Mouse (Mus musculus) liver, embryonic 15.5 days (tissue): Measurements from ENCODE around the gene Hdgfl1. TPM values are rescaled to one million over a fixed set of nuclear protein-coding genes. Genes with fewer than 3 reads are reported as not detected.

ENCODE experiments used
- ATAC-seq: fragments of 200-750 bp; cut with Nextera tagmentation; 2 replicates; pipeline ENCODE4 v1.8.0; 2017; ENCODE audit warnings: moderate number of reproducible peaks, mild to moderate bottlenecking, moderate library complexity; ENCODE audit not compliant: insufficient read depth
- H3K27ac ChIP-seq: fragments of 300-500 bp; sonication (generic); replicated peaks from 2 replicates; pipeline ENCODE4 v1.5.1; 2015; ENCODE audit warnings: mild to moderate bottlenecking, inconsistent platforms
- H3K27me3 ChIP-seq: fragments of 300-500 bp; sonication (generic); 2 replicates; pipeline ENCODE4 v1.6.1; 2015; ENCODE audit warnings: mild to moderate bottlenecking, inconsistent platforms
- H3K36me3 ChIP-seq: fragments of 300-500 bp; sonication (generic); replicated peaks from 2 replicates; pipeline ENCODE4 v1.6.1; 2015; ENCODE audit warnings: moderate library complexity, mild to moderate bottlenecking, inconsistent platforms
- H3K4me1 ChIP-seq: fragments of 300-500 bp; sonication (generic); replicated peaks from 2 replicates; pipeline ENCODE4 v1.6.1; 2015; ENCODE audit warnings: inconsistent platforms
- H3K4me2 ChIP-seq: fragments of 300-500 bp; sonication (generic); 2 replicates; pipeline ENCODE4 v1.6.1; 2015; ENCODE audit warnings: moderate library complexity, mild to moderate bottlenecking, inconsistent platforms
- H3K4me3 ChIP-seq: fragments of 300-500 bp; sonication (generic); replicated peaks from 2 replicates; pipeline ENCODE4 v1.5.1; 2015; ENCODE audit warnings: mild to moderate bottlenecking, inconsistent platforms
- H3K9ac ChIP-seq: fragments of 300-500 bp; sonication (generic); 2 replicates; pipeline ENCODE4 v1.6.1; 2015; ENCODE audit warnings: moderate library complexity, mild to moderate bottlenecking, inconsistent platforms
- H3K9me3 ChIP-seq: fragments of 300-500 bp; sonication (generic); replicated peaks from 2 replicates; pipeline ENCODE4 v1.6.1; 2016; ENCODE audit warnings: inconsistent platforms
- WGBS: fragments of 180-500 bp; shearing (Covaris S2); methylation state at CpG from one replicate; pipeline ENCODE4 v1.1.7; 2015; ENCODE audit warnings: mixed read lengths; ENCODE audit not compliant: insufficient replicate concordance; 5-methylcytosine and 5-hydroxymethylcytosine counted together
- polyA plus RNA-seq: library from polyadenylated mRNA; unstranded; fragments of >200 nt; fragmentation: Nextera tagmentation; extraction: Ambion mirVana; gene quantifications from 2 replicates; pipeline ENCODE4 v1.2.1, GENCODE M21; 2015

Gene Hdgfl1
- not detected in 2 replicates for polyA plus RNA-seq

DNA sequence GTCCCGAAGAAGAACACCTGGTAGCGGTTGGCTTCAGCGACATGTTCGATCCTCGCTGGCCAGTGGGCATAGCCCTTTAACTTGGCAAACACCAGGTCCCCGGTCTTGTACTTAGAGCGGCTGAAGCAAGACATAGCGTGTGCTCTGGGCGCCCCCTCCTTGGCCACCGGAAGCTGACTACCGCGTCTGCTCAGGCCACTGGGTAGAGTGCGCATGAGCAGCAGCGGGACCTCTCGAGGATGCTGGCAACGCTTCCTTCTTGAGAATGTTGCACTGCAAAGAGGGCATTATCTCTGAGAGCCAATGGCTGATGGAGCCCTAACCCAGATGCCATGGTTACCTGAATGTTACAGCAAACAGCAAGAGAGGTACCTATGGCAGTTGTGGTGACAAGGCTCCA lies at the start of gene Hdgfl1:
Hdgfl1 (minus strand) TSS at position 211 of the 400 bp plus-strand sequence.
- H3K27me3 ChIP-seq: no peaks in the 10 kb centered on the region
- H3K36me3 ChIP-seq: no peaks in the 10 kb centered on the region
- no peaks in the 10 kb centered on the region for H3K4me1 ChIP-seq
- H3K9me3 ChIP-seq: no peaks in the 10 kb centered on the region
- H3K4me2 ChIP-seq: no peak within 1 kb of the TSS
- H3K9ac ChIP-seq: no peak within 1 kb of the TSS
- no peak within 1 kb of the TSS for H3K4me3 ChIP-seq
- H3K27ac ChIP-seq: no peak within 1 kb of the TSS
- WGBS: 86% methylated on average over 16 of the region's 16 CpGs
- no peak for ATAC-seq

DNA sequence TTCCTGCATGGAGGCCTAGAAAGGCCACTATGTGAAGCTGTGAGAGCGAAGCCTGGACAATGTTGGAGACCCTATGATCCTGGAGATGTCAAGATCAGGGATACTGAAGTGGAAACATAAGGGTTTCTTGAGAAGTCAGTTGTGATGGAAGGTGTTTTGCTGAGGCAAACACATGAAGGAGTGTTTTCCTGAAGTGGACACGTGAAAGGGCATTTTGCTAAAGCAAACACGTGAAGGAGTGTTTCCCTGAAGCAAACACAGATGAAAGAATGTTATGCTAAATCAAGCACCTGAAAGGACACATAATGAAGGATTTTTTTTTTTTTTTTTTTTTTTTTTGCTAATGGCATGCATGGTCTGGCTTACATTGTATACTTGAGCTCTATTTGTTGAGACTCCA lies 25.5 kb upstream of the Hdgfl1 start:
- Histone ChIP-seq H3K9ac (no peak overlapping the region), H3K9me3 (no peaks in the 10 kb centered on the region), H3K27me3 (no peaks in the 10 kb centered on the region), H3K4me1 (no peaks in the 10 kb centered on the region), H3K36me3 (no peaks in the 10 kb centered on the region), H3K4me3 (no peak overlapping the region), H3K27ac (no peak overlapping the region), H3K4me2 (no peak overlapping the region)
- ATAC-seq: no peak
- WGBS: 47% methylated on average over 3 of the region's 3 CpGs

DNA sequence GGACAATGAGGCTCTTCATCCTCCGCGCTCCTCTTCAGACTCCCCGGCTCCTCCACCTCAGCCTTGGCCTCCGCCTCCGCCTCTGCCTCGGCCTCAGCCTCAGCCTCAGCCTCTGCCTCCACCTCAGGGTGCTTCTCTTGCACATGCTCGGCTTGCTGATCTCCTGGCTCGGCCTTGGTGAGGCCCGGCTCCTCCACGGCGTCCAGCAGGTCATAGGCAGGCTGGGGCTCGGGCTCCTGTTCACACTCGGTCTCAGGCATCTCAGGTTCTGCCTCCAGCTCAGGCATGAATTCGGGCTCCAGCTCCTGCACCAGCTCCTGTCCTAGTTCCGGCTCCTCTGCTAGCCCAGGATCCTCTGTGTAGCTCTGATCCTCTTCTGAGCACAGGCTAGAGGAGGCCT lies 541 bp downstream of the Hdgfl1 start:
- no peaks in the 10 kb centered on the region for H3K9me3 ChIP-seq
- H3K4me3 ChIP-seq: no peak overlapping the region
- no peak for ATAC-seq
- no peak overlapping the region for H3K27ac ChIP-seq
- no peaks in the 10 kb centered on the region for H3K4me1 ChIP-seq
- no peaks in the 10 kb centered on the region for H3K36me3 ChIP-seq
- no peak overlapping the region for H3K9ac ChIP-seq
- WGBS: 72% methylated on average over 15 of the region's 15 CpGs
- no peak overlapping the region for H3K4me2 ChIP-seq
- no peaks in the 10 kb centered on the region for H3K27me3 ChIP-seq

DNA sequence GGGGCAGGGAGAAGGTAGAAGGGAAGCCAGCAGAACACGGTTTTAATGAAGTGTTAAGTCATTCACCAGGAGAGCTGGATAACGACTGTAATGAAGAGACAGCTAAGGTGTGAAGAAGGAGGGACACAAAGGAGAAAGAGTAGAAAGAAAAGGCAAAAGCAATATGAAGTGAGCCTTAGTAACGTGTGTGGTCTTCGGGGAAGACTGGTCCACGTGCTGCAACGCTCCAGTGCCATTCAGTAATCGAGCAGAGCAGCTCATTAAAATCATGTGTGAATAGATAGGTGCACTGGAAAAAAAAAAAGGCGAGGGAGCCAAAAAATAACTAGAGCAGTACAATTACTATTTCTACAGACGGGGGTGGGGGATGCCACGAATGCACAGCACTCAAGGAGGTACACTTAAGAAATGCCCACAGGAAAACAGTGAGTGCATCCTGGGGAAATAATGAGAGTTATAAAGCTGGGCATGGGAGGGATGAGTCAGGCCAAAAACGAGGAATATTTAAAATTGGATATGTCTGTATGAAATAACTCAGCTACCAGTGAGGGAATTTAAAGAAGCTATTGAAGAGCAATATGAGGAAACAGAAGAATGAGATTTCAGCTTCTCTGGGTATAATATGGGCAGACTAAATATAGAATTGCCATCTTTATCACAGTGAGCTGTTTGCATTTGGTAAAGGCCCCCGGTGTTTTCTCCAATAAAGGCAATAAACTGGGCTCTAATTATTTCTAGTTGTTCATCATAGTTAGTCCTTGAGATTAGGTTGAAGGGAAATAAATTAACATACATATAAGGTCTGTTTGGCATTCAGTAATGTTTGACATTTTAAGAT lies 7.8 kb downstream of the Hdgfl1 start:
- no peaks in the 10 kb centered on the region for H3K9me3 ChIP-seq
- no peak overlapping the region for H3K27ac ChIP-seq
- H3K36me3 ChIP-seq: no peaks in the 10 kb centered on the region
- no peaks in the 10 kb centered on the region for H3K27me3 ChIP-seq
- WGBS: 63% methylated on average over 12 of the region's 12 CpGs
- no peak overlapping the region for H3K4me2 ChIP-seq
- ATAC-seq: no peak
- H3K4me1 ChIP-seq: no peaks in the 10 kb centered on the region
- no peak overlapping the region for H3K9ac ChIP-seq
- H3K4me3 ChIP-seq: no peak overlapping the region

DNA sequence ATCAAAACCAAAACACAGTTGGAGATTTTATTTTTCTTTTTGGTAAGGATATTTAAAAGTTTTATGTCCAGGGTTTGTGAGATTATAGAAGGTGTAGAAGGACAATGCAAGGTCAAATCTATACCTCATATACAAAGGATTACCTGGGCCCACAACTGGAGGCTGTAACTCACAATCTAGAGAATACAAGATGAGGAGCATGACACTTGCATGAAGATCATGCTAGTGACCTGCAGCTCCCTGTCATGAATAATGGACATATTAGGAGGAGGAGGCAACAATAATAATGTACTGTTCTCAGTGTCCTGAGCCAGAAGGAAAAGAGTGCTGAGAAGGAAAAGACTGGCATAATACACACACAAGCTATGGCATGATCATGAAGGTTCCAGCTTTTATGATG lies 17.1 kb downstream of the Hdgfl1 start:
- no peak overlapping the region for H3K27ac ChIP-seq
- no peaks in the 10 kb centered on the region for H3K27me3 ChIP-seq
- no peaks in the 10 kb centered on the region for H3K36me3 ChIP-seq
- H3K4me2 ChIP-seq: no peak overlapping the region
- ATAC-seq: no peak
- H3K9me3 ChIP-seq: no peaks in the 10 kb centered on the region
- H3K9ac ChIP-seq: no peak overlapping the region
- no peak overlapping the region for H3K4me3 ChIP-seq
- H3K4me1 ChIP-seq: no peaks in the 10 kb centered on the region

DNA sequence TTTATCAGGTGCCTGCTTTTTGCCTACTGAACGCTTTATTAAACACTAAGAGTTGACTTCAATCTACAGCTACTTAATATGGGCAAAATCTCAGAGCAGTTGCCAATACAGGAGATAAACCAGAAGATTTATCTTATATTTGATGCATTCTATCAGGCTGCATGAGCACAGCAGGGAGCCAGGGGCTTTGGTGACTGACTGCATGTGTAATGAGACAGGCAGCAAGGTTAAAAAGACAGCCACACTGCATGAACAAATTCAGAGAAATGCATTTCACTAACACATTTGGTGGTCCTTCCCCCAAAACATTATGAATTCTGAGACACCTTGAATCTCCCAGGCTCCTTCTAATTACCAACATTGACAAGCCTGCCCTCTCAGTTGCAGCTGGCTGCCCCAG lies 17.6 kb downstream of the Hdgfl1 start:
- H3K4me2 ChIP-seq: no peak overlapping the region
- no peak overlapping the region for H3K4me3 ChIP-seq
- no peaks in the 10 kb centered on the region for H3K4me1 ChIP-seq
- H3K9me3 ChIP-seq: no peaks in the 10 kb centered on the region
- 68% methylated on average over 1 of the region's 1 CpGs for WGBS
- no peaks in the 10 kb centered on the region for H3K36me3 ChIP-seq
- no peak overlapping the region for H3K9ac ChIP-seq
- H3K27me3 ChIP-seq: no peaks in the 10 kb centered on the region
- no peak overlapping the region for H3K27ac ChIP-seq
- no peak for ATAC-seq

DNA sequence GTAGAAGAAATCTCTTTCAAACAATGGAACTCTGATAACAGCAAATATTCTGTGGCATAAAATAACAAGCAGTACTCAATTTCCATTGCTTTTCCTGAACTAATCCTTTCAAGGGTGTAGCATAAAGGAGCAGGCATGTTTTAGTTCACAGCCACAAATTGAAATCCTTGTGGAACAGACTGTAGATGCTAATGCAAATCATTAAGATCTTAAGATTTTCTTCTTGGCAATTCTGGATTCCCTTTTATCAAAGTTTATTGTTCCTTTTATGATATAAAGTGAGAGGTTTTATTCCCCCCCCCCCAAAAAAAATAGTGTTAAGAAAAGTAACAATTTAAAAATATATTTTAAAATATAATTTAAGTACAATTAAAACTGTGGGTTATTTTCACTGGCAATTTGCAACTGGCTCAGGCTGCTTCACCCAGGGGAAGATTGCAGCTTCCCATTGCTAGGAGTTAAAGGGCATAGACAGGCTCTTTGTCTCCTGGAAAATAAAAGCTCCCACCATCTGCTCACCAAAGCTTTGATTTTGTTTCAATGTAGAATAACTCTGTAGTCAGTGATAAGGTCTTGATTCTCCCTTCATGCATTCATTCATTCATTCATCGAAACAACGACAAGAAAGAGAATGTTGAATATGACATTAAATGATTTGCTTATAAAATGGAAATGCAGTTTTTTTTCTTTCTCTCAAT lies 24.1 kb downstream of the Hdgfl1 start:
- 77% methylated on average over 2 of the region's 2 CpGs for WGBS
- H3K36me3 ChIP-seq: no peaks in the 10 kb centered on the region
- no peaks in the 10 kb centered on the region for H3K27me3 ChIP-seq
- H3K4me2 ChIP-seq: no peak overlapping the region
- H3K4me1 ChIP-seq: no peaks in the 10 kb centered on the region
- ATAC-seq: no peak
- H3K9ac ChIP-seq: no peak overlapping the region
- no peak overlapping the region for H3K27ac ChIP-seq
- no peak overlapping the region for H3K4me3 ChIP-seq
- no peaks in the 10 kb centered on the region for H3K9me3 ChIP-seq

DNA sequence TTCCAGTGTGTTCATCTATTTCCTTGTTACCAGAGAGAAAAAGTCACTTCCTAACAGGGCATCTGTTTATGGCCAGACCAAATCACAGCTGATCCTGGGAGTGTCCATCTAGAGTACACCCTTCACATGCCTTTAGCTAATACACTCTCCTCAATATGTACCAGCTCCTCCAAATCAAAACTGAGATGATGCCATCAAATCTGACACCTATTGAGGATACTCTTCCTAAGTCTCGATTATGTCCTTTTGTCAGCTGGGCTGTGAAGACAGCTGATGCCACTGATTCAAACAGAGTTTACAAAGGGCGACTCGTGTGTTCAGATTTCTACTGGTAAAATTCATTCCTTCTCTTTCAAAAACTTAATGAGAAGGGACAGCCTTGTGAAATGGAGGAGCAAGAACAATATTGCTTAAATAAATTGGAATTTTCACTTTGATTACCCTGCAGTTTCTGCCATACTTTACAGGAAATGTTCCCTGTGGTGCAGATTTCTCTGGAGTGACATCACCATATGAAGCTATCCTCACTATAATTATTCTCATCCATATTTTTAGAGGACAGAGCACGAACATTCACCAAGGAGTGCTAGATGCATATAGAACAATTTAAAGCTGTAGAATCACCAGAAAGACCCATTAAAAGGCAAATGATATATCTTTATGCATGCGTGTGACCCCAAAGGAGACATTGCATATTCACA lies 24.8 kb downstream of the Hdgfl1 start:
- Histone ChIP-seq H3K27ac (no peak overlapping the region), H3K4me1 (no peaks in the 10 kb centered on the region), H3K9me3 (no peaks in the 10 kb centered on the region), H3K9ac (no peak overlapping the region), H3K36me3 (no peaks in the 10 kb centered on the region), H3K4me3 (no peak overlapping the region), H3K4me2 (no peak overlapping the region), H3K27me3 (no peaks in the 10 kb centered on the region)
- ATAC-seq: no peak
- WGBS: 54% methylated on average over 5 of the region's 5 CpGs

DNA sequence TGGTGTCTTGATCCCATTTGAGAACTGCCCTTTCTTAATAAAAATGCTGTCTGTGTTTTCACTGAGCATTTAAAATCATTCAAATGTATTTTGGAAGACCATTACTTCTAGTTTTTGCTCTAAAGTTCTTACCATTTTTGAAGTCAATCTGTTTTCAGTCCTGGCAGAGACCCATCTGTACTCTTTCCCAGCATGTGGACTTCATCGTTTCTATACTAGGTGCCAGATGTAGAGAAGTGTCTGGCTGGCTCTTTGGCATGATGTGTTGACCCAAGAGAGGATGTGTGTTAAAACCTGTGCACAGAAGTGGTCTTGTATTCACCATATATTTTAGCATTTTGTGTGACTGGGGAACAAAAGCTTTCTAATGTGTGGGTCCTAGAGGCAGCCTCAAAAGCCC lies 25.9 kb downstream of the Hdgfl1 start:
- H3K27me3 ChIP-seq: no peaks in the 10 kb centered on the region
- no peak overlapping the region for H3K9ac ChIP-seq
- no peak overlapping the region for H3K4me2 ChIP-seq
- H3K27ac ChIP-seq: no peak overlapping the region
- ATAC-seq: no peak
- H3K36me3 ChIP-seq: no peaks in the 10 kb centered on the region
- WGBS: 57% methylated on average over 1 of the region's 1 CpGs
- H3K4me3 ChIP-seq: no peak overlapping the region
- no peaks in the 10 kb centered on the region for H3K9me3 ChIP-seq
- H3K4me1 ChIP-seq: no peaks in the 10 kb centered on the region

DNA sequence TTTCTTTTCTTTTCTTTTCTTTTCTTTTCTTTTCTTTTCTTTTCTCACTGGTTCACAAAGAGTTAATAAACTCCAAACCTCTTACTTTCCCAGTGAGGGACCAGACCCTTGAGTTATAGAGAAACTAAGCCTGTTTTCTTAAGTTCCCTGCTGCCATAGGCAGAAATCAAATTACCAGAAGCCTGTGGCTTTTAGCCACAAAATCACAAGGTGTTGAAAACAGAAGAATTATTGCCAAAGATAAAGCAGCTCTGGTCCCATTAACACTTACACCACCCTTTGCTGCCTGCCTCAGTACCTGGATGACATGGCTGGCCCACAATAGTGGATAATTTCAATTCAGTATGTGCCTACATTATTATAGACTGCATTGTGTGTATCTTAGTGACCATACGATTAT lies 35.0 kb downstream of the Hdgfl1 start:
- no peak overlapping the region for H3K4me3 ChIP-seq
- no peaks in the 10 kb centered on the region for H3K4me1 ChIP-seq
- WGBS: 60% methylated on average over 1 of the region's 1 CpGs
- ATAC-seq: no peak
- no peak overlapping the region for H3K27ac ChIP-seq
- no peak overlapping the region for H3K9ac ChIP-seq
- H3K9me3 ChIP-seq: no peaks in the 10 kb centered on the region
- no peak overlapping the region for H3K4me2 ChIP-seq
- no peaks in the 10 kb centered on the region for H3K36me3 ChIP-seq
- no peaks in the 10 kb centered on the region for H3K27me3 ChIP-seq

DNA sequence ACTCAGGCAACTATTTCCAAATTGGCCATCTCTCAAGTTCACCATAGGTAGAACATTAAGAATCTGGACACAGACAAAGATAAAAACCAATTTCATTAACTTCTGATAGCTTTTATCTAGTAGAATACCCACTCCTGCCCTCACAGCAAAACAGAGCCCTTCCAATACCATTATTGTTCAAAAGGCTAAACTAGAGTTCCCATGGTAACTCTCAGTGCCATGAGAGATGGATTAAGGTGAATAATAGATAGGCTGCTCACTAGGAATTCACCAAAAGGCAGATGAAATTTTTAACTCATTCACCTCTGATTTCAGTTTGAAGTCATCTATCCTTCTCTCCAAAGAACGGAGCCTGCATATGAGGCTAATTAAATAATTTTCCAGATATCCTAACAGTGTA lies 45.7 kb downstream of the Hdgfl1 start:
- no peak overlapping the region for H3K27ac ChIP-seq
- H3K4me1 ChIP-seq: no peaks in the 10 kb centered on the region
- WGBS: 67% methylated on average over 1 of the region's 1 CpGs
- H3K36me3 ChIP-seq: no peaks in the 10 kb centered on the region
- no peak overlapping the region for H3K4me3 ChIP-seq
- H3K9ac ChIP-seq: no peak overlapping the region
- H3K4me2 ChIP-seq: no peak overlapping the region
- H3K27me3 ChIP-seq: no peaks in the 10 kb centered on the region
- no peaks in the 10 kb centered on the region for H3K9me3 ChIP-seq
- ATAC-seq: no peak
